Mouse (Mus musculus) cerebellum, adult 11 months (tissue): ENCODE data around the gene S100a7a.
A peak's percentile ranks its signal among the peaks of the same experiment; 100 is the strongest.

Source experiments
- DNase-seq: peaks from one replicate; pipeline ENCODE4 v3.0.0; 2022

S100a7a gene

DNA sequence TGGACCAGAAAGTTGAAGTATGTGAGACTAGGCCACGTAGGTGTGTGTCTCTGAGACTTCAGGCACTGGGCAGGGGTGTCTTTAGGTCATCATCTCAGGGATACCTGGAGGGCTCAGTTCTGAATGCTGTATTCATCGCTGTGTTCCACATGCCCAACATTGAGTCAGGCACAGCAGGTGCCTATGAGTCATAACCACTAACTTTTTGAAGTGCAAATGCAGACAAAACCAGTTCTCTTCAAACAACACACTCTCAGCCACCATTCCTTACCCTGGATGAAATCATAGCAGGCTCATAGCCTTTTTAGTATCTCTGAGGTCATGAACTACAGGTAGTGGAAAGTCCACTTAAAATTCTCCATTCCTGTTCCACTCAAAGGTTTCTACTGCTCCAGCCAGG, 24.5 kb upstream of the S100a7a start:
- no peak for DNase-seq

DNA sequence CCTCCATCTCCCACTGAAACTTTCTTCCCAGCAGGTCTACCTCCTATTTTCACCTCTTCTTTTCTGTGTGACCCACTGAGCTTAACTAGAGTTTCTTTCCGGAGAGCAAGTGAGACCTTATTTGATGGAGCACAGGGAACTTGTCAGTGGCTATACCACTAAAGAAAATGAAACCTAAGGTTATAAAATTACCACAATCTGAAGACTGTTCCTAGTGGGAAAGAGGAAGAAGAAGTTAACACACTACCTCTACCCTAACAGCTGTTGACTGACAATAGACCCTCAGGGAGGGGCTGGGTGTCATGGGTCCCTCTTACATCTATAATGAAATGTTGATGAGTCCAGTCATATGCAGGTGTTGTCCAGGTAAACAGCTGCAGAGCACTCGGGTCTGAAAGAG, 21.8 kb upstream of the S100a7a start:
- no peak for DNase-seq

DNA sequence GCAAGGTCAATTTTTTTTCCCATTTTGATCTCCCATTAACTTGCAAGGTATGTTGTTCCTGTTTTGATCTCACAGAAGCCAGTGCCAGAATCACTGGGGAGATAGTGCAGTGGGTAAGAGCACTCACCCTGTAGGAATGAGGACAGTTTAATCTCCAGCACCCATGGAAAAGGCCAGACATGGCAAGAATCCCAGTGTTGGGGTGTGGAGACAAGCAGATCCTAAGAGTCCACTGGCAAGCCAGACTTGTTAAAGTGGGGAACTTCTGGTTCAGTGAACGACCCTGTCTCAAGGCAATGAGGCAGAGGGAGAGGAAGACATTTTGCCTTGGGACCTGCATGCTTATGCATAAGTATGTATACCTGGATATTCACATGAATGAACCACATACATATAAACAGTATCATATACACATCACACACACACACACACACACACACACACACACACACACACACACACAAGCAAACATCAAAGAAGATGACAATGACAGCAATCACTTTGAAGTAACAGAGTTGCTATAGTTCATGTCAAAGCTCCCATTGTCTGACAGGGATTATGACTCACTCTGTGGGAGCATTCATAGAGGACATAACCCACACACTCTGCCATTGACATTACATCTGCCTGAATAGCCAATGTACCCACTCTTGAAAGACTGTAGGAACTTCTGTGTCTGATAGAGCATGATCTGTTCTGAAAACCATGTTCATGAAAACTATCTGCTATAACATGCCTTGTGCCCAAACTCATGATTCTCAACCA, 15.1 kb upstream of the S100a7a start:
- no peak for DNase-seq

DNA sequence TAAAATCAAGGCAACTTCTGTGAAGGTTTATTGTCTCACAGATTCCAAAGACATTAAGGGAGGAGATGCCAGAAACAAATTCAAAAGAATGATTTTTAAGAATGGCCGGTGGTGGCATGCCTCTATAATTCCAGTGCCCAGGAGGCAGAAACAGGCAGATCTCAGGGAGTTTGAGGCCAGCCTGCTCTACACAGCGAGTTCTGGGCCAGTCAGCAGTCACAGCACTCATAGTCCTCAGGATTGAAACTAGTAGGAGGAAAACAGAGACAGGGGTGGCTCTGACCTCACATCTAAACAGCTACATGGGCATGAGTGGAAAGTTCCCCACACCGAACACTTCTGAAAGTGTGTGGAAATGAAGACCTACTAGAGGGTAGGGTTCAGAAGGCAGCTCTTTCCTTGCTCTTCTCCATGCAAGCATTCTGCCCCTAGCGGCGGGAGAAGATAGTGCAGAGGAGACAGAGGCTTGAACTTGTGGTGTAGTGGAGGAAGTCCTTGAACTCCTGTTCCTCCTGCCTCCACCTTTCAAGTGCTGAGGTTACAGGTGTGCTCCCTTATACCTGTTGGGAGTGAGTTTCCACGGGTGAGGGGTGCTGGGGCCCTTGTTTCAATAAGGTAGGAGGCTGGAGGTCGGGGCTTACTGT, 14.2 kb upstream of the S100a7a start:
- no peak for DNase-seq

DNA sequence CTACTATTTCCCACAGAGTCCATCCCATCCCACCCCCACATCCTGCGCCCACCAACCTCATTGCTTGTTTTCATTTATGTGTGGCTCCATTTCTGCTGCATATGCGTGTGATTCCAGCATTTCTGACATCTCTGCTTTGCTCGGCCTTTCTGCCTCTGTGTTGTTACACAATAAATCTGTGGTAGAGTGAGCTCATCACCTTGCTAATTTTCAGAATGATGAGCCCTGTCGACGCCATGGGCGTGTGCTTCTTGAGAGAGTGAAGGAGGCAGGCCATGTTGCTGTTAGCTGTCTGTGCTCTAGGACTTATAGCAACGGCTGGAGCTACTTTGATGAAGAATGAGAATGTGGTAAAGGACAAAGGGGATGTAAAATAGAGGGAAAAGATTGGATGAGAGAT, 12.8 kb upstream of the S100a7a start:
- no peak for DNase-seq

DNA sequence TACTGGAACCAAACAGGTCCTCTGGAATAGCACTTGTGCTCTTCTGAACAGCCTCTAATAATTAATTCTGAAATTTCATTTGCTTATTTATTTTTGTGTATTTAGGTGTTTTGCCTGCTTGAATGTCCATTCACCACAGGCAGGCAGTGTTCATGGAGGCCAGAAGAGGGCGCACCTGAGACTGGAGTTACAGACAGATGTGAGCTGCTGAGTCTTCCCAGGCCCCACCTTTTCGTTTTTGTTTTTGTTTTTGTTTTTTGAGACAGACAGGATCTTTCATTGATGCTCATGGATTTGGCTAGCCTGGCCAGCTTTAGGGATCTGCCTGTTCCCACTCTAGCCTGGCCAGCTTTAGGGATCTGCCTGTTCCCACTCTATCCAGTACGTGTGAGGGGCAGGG, 9.6 kb upstream of the S100a7a start:
- no peak for DNase-seq

DNA sequence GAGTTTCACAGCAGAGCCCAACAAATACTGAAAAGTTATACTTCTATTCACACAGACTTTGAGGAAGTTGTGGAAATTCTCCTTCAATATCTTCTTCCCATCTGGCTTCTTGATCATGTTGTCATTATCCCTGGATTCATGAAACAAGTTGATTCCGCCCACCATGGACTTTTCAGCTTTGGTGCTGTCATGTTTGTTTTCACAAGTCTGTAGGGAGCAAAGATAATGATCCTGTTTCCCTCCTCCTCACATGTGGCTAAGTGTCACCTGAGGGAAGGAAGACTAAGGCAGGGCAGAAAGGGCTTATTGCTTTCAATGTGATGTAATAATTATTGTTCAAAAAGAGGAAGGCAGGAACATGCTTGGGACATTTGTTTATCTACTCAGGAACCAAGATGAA, 6.5 kb upstream of the S100a7a start:
- no peak for DNase-seq

DNA sequence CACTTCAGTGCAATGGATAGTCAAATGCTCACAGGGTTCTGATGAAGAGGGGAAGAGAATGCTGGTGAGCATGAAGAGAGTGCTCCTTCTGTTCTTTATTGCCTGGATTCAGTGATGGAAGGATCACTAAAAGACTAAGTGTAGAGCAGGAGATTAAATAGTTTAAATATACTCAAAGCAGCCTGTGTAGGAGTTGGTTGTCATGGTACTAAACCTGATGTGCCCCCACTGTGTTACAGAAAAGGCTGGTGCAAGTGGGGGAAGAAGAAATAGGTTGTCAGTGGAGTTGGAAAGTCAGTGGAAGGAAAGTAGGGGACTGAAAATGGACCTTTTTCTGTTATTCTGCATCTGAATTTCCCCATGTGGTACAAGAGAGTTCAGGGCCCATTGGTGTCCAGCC, 4.8 kb upstream of the S100a7a start:
- no peak for DNase-seq

DNA sequence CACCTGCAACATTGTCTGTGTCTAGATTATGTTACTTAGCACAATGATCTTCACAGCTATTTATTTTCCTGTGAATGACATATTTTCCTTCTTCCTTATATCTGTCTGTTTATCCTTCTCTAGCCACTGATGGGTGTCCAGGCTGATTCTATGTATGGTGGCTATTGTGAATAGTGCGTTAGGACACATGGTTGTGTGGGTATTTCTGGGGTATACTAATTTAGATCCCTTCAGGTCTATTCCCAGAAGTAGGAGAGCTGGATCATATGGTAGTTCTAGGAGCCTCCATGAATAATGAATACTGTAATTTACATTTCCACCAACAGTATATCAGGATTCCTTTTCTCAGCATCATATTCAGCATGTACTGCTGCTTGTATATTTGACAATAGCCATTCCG, 4.0 kb upstream of the S100a7a start:
- no peak for DNase-seq

DNA sequence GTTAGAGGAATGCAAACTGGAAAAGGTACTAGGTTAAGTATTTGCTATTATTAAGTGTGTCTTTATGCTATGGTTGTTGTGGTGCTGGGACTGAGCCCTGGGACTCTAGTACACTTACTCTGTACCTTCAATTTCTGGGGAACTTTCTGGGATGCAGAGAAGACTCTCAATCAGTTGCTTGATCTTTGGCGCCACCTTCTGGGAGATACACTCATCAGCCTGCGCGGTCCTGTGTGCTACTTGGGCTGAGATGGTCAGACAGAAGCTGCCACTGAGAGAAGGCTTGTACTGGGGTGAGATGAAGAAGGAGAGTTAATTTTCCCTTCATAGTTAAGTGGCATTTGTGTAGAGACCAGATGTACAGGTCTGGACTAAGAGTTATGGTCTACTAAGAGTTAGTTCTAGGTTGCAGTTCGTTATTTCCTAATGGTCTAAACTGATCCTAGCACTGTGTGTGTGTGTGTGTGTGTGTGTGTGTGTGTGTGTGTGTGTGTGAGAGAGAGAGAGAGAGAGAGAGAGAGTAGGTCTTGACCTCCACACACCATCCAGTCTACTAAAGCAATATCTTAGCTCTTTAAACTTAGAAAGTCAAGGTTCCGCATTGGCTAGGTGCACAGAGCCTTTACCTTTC, 824 bp upstream of the S100a7a start:
- peak; percentile 43 for DNase-seq

DNA sequence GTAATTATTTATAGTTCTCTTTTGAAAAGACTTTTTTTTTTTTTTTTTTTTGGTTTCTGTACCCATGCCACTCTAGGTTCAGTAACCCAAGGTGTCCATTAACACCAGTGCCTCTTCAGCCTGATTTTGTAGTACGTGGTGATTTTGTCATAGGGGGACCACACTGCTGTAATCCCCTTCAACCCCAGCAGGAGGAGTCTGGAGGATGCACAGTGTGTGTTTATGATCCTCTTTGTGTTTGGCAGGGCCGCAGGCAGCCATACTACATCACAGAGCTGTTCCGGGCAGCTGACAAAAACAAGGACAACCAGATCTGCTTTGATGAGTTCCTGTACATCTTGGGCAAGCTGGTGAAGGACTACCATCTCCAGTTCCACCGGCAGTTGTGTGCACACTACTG, 3.6 kb downstream of the S100a7a start:
- no peak for DNase-seq

DNA sequence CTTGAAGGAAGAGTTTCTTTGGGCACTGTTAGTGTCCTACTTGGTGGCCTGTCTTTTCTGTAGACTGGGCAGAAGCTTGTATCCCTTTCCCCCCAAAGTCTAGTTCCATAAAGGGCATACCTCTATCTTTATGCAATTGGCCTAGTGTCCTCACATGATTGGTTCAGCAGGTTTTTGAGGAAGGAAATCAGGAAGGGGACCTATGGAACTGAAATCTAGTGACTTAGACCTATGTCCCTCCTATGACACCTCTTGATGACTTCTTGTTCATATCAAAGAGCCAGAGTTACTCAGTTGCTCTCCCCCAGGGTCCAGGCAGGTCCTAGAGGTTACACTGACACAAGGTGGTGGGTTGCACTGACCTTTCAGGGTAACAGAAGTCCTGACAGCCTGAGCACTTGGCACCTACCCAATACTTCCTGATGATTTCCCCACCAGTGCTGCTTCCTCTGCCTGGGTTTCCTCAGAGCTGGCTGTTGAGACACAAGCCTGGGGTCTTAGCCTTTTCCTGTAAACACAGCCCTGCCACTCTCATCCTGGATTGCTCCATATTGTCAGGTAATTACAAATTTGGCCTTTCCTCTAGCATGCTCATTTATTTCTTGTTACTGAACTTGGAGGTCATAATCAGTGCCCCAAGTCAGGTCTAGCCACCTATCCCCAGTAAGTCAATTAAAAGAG, 5.7 kb downstream of the S100a7a start:
- no peak for DNase-seq

DNA sequence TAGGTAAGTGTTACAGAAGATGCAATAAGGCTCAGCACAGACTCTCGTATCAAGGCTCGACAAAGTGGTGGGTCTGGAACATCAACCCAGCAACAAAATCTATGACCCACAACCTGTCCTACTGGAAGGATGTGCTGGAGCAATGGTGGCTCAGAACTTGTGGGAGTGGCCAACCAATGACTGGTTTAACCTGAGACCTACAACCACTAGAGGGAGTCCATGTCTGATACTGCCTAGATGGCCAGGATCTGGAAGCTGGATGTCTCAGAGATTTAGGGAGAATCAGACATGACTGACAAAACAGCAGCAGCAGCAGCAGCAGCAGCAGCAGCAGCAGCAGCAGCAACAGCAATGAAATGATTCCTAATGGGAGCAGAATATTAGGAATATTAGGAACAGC, 10.4 kb downstream of the S100a7a start:
- no peak for DNase-seq

DNA sequence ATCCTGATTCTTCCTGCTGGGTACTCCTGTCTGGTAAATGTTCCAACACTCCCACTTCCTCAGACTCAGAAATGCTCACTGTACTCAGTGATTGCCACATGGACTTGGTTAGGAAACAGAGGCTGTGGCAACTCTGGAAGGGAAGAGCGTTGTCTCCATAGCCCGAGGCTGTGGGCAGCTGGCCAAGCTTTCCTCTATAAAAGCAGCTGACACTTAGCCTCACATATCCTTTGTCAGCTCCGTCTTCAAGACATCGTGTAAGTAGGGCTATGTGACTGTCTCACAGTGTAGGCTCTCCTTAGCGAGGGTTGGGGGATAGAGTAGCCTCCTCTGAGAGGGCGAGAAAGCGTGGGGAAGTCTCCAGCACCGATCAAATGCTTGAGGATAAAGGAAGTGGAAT, 15.0 kb downstream of the S100a7a start, which contains the start of gene S100a8:
Gene S100a8, plus strand, starts transcription at position 133 of the 400 bp plus-strand sequence.
- no peak for DNase-seq

DNA sequence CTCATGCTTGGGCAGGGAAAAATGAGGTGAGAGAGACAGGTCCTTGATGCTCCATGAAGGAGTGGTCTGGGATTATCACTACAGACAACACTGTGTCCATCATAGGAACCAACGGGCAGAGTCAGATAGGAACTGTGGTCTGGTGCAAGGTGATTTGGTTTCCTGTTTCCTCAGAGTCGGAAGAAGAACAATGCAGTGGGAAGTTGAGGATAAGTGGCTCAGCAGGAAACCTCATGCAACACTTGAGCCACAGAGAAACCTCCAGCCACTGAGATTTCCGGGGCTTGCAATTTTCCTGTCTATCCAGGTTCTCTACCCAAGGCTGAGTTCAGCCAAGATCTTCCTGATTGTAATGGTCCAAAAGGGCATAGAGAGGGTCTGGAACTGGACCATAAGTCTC, 24.8 kb downstream of the S100a7a start:
- no peak for DNase-seq

DNA sequence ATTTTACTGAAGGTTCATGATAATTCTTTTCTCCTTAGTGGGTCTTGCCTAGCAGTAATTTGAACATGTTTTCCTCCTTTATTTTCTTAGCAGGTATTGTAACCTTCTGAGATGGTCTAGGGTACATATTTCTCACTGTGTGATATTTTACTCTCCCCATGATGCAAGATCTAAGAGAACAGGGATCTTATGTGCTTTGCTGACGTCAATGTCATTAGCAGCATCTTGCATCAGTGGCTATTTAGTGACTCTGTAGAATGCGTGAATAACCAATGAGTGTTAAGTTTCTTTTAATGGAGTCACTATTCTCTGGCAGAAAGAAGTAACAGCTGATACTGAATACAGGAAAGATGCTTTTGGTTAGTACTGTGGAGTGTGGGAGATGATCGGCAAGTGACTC, 30.1 kb downstream of the S100a7a start:
- DNase-seq, result no peak

DNA sequence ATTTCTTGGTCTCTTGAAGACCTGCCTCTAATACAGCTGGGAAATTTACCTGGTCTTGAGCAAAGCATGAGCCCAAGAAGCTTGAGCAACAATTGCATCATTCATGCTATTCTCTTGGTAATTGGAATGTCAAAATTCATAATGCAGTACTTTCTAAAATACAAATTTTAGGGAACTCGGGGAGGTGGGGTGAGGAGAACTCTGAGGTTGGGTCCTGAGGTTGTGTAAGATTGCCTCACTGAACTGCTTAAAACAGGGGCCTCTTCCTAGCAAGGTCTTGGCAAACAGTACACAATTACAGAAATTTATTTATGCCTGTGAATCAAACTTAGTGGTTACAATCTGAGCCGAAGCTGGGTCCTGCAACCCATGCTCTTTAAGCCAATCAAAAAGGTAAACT, 33.0 kb downstream of the S100a7a start:
- no peak for DNase-seq

DNA sequence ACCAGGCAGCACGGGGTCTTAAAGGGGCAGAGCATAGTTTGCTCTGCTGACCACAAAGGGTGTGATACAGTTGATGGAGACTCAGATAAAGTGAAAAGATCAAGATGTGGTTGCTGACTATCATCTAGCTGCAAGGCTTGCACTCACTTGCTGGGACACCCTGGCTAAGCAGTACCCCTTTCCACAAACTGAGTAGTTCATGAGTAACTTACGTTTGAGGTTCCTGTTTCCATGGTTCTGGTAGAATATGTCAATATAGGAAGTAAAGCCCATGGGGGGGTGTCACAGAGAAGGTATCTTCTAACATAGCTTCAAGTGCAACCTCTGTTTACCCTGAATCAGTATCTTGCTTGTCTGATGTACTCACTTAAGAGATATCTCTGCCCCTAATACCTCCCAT, 39.7 kb downstream of the S100a7a start:
- no peak for DNase-seq

DNA sequence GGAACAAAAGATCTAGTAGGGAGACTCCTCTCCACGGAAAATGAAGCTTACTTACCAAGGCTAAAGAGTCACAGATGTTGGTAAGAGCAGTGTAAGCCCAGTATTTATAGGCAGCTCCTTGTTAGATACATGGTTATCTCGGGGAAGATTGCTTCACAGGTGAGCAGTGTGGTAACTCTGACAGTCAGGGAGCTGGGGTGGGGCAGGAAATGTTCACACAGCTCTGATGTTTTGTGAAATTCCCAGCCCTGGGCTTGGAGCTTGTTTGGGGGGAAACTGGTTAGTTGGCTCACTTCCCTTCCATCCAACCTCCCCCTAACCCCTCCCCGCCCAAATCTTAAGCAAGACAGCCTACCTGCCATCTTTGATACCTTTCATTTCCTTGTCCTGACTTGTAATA, 41.8 kb downstream of the S100a7a start, which contains the start of gene S100a9:
Gene S100a9, minus strand, starts transcription at position 109 of the 400 bp plus-strand sequence.
- no peak for DNase-seq

DNA sequence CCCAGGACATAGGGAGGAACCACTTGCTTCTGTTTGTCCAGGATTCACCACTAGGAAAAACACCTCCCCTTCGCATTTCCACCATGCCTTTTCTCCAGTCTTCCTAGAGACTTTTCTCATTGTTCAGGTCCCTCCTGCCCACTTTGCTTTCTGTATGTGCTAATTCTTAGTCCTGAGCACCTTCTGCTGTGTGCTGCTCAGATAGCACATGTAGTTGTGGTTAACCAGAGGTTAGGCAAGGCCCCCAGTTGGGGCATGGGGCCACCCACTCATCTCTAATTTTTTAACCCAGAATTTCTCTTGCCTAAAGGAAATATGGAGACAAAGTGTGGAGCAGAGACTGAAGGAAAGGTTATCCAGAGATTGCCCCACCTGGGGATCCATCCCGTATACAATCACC, 48.4 kb downstream of the S100a7a start:
- no peak for DNase-seq
